Mouse (Mus musculus): ENCODE measurements around the gene Ppil4. TPM values are rescaled to one million over a fixed set of nuclear protein-coding genes. Genes with fewer than 3 reads are reported as not detected.
A peak's percentile ranks its signal among the peaks of the same experiment; 100 is the strongest.

Ppil4 gene
- polyA plus RNA-seq, 1 experiment from 2014 or later, result 38.8 TPM

- no peak overlapping the region for H3K27ac ChIP-seq (ENCODE audit: low read length)
- H3K4me1 ChIP-seq (replicated peaks; ENCODE audit: control insufficient read depth, insufficient read depth, low read length), result peaks cover 8% of the 10 kb centered on the region
- no peak overlapping the region for H3K4me2 ChIP-seq (ENCODE audit: low read depth, low read length)
- 48% methylated on average over 10 of the region's 10 CpGs for WGBS
- H3K9ac ChIP-seq (ENCODE audit: low read length), result no peak overlapping the region
- no peaks in the 10 kb centered on the region for H3K9me3 ChIP-seq (ENCODE audit: control insufficient read depth, low read length)
- H3K36me3 ChIP-seq (ENCODE audit: control insufficient read depth, insufficient read depth, low read length), result no peaks in the 10 kb centered on the region
- no peak for ATAC-seq (ENCODE audit: low read depth)
- no peak overlapping the region for H3K4me3 ChIP-seq (ENCODE audit: low read length)
- H3K27me3 ChIP-seq (ENCODE audit: control insufficient read depth, insufficient read depth, low read depth, low read length), result no peaks in the 10 kb centered on the region
Measured at GRCm38 (mm10) chr10:7834671-7835225, 42.1 kb downstream of the Ppil4 start.

- Histone ChIP-seq H3K27me3 (ENCODE audit: control insufficient read depth, insufficient read depth, low read depth, low read length) (no peaks in the 10 kb centered on the region), H3K36me3 (ENCODE audit: control insufficient read depth, insufficient read depth, low read length) (no peaks in the 10 kb centered on the region), H3K4me2 (ENCODE audit: low read depth, low read length) (no peak overlapping the region), H3K4me1 (replicated peaks; ENCODE audit: control insufficient read depth, insufficient read depth, low read length) (peaks cover 16% of the 10 kb centered on the region), H3K9me3 (ENCODE audit: control insufficient read depth, low read length) (no peaks in the 10 kb centered on the region), H3K27ac (ENCODE audit: low read length) (no peak overlapping the region), H3K4me3 (ENCODE audit: low read length) (no peak overlapping the region), H3K9ac (ENCODE audit: low read length) (no peak overlapping the region)
- 71% methylated on average over 2 of the region's 2 CpGs for WGBS
- no peak for ATAC-seq (ENCODE audit: low read depth)
Measured at GRCm38 (mm10) chr10:7836902-7837301, 44.2 kb downstream of the Ppil4 start.

GRCm38 (mm10) chr10:7837446-7837845 is 44.8 kb downstream of the Ppil4 start:
- WGBS, result 83% methylated on average over 8 of the region's 8 CpGs
- Histone ChIP-seq H3K4me1 (replicated peaks; ENCODE audit: control insufficient read depth, insufficient read depth, low read length) (peaks cover 15% of the 10 kb centered on the region), H3K9me3 (ENCODE audit: control insufficient read depth, low read length) (no peaks in the 10 kb centered on the region), H3K4me2 (ENCODE audit: low read depth, low read length) (no peak overlapping the region), H3K4me3 (ENCODE audit: low read length) (no peak overlapping the region), H3K27ac (ENCODE audit: low read length) (no peak overlapping the region), H3K36me3 (ENCODE audit: control insufficient read depth, insufficient read depth, low read length) (no peaks in the 10 kb centered on the region), H3K27me3 (ENCODE audit: control insufficient read depth, insufficient read depth, low read depth, low read length) (no peaks in the 10 kb centered on the region), H3K9ac (ENCODE audit: low read length) (no peak overlapping the region)
- no peak for ATAC-seq (ENCODE audit: low read depth)

- no peak overlapping the region for H3K9ac ChIP-seq (ENCODE audit: low read length)
- no peak overlapping the region for H3K4me2 ChIP-seq (ENCODE audit: low read depth, low read length)
- H3K4me1 ChIP-seq (replicated peaks; ENCODE audit: control insufficient read depth, insufficient read depth, low read length), result peaks cover 13% of the 10 kb centered on the region
- H3K36me3 ChIP-seq (ENCODE audit: control insufficient read depth, insufficient read depth, low read length), result no peaks in the 10 kb centered on the region
- no peaks in the 10 kb centered on the region for H3K9me3 ChIP-seq (ENCODE audit: control insufficient read depth, low read length)
- no peaks in the 10 kb centered on the region for H3K27me3 ChIP-seq (ENCODE audit: control insufficient read depth, insufficient read depth, low read depth, low read length)
- 76% methylated on average over 8 of the region's 8 CpGs for WGBS
- no peak overlapping the region for H3K27ac ChIP-seq (ENCODE audit: low read length)
- no peak for ATAC-seq (ENCODE audit: low read depth)
- no peak overlapping the region for H3K4me3 ChIP-seq (ENCODE audit: low read length)
Measured at GRCm38 (mm10) chr10:7838036-7838435, 45.3 kb downstream of the Ppil4 start.

- no peak overlapping the region for H3K4me3 ChIP-seq (ENCODE audit: low read length)
- no peaks in the 10 kb centered on the region for H3K9me3 ChIP-seq (ENCODE audit: control insufficient read depth, low read length)
- H3K4me2 ChIP-seq (ENCODE audit: low read depth, low read length), result no peak overlapping the region
- H3K36me3 ChIP-seq (ENCODE audit: control insufficient read depth, insufficient read depth, low read length), result no peaks in the 10 kb centered on the region
- ATAC-seq (ENCODE audit: low read depth), result no peak
- H3K9ac ChIP-seq (ENCODE audit: low read length), result no peak overlapping the region
- 68% methylated on average over 5 of the region's 5 CpGs for WGBS
- no peak overlapping the region for H3K27ac ChIP-seq (ENCODE audit: low read length)
- no peaks in the 10 kb centered on the region for H3K27me3 ChIP-seq (ENCODE audit: control insufficient read depth, insufficient read depth, low read depth, low read length)
- H3K4me1 ChIP-seq (replicated peaks; ENCODE audit: control insufficient read depth, insufficient read depth, low read length), result peaks cover 13% of the 10 kb centered on the region
Measured at GRCm38 (mm10) chr10:7838874-7839421, 46.3 kb downstream of the Ppil4 start.

- WGBS, result 63% methylated on average over 22 of the region's 22 CpGs
- ATAC-seq (ENCODE audit: low read depth), result no peak
- H3K4me2 ChIP-seq (ENCODE audit: low read depth, low read length), result no peak overlapping the region
- no peak overlapping the region for H3K27ac ChIP-seq (ENCODE audit: low read length)
- H3K9ac ChIP-seq (ENCODE audit: low read length), result no peak overlapping the region
- H3K4me3 ChIP-seq (ENCODE audit: low read length), result no peak overlapping the region
- no peaks in the 10 kb centered on the region for H3K27me3 ChIP-seq (ENCODE audit: control insufficient read depth, insufficient read depth, low read depth, low read length)
- H3K9me3 ChIP-seq (ENCODE audit: control insufficient read depth, low read length), result no peaks in the 10 kb centered on the region
- H3K4me1 ChIP-seq (replicated peaks; ENCODE audit: control insufficient read depth, insufficient read depth, low read length), result peaks cover 13% of the 10 kb centered on the region
- H3K36me3 ChIP-seq (ENCODE audit: control insufficient read depth, insufficient read depth, low read length), result no peaks in the 10 kb centered on the region
Measured at GRCm38 (mm10) chr10:7839551-7840352, 47.1 kb downstream of the Ppil4 start.

- Histone ChIP-seq H3K4me1 (replicated peaks; ENCODE audit: control insufficient read depth, insufficient read depth, low read length) (peaks cover 13% of the 10 kb centered on the region), H3K4me3 (ENCODE audit: low read length) (no peak overlapping the region), H3K36me3 (ENCODE audit: control insufficient read depth, insufficient read depth, low read length) (no peaks in the 10 kb centered on the region), H3K9me3 (ENCODE audit: control insufficient read depth, low read length) (no peaks in the 10 kb centered on the region), H3K4me2 (ENCODE audit: low read depth, low read length) (no peak overlapping the region), H3K27ac (ENCODE audit: low read length) (no peak overlapping the region), H3K27me3 (ENCODE audit: control insufficient read depth, insufficient read depth, low read depth, low read length) (no peaks in the 10 kb centered on the region), H3K9ac (ENCODE audit: low read length) (no peak overlapping the region)
- ATAC-seq (ENCODE audit: low read depth), result no peak
- WGBS, result 79% methylated on average over 2 of the region's 2 CpGs
Measured at GRCm38 (mm10) chr10:7840353-7840733, 47.7 kb downstream of the Ppil4 start.

- no peak overlapping the region for H3K4me3 ChIP-seq (ENCODE audit: low read length)
- no peak overlapping the region for H3K27ac ChIP-seq (ENCODE audit: low read length)
- H3K36me3 ChIP-seq (ENCODE audit: control insufficient read depth, insufficient read depth, low read length), result no peaks in the 10 kb centered on the region
- no peak for ATAC-seq (ENCODE audit: low read depth)
- H3K9ac ChIP-seq (ENCODE audit: low read length), result no peak overlapping the region
- H3K4me1 ChIP-seq (replicated peaks; ENCODE audit: control insufficient read depth, insufficient read depth, low read length), result peaks cover 13% of the 10 kb centered on the region
- H3K4me2 ChIP-seq (ENCODE audit: low read depth, low read length), result no peak overlapping the region
- H3K9me3 ChIP-seq (ENCODE audit: control insufficient read depth, low read length), result no peaks in the 10 kb centered on the region
- no peaks in the 10 kb centered on the region for H3K27me3 ChIP-seq (ENCODE audit: control insufficient read depth, insufficient read depth, low read depth, low read length)
- WGBS, result 73% methylated on average over 3 of the region's 3 CpGs
Measured at GRCm38 (mm10) chr10:7840785-7841184, 48.1 kb downstream of the Ppil4 start.

- Histone ChIP-seq H3K4me2 (ENCODE audit: low read depth, low read length) (peak overlapping the region; percentile 26; the same call in 1 of the 2 replicates), H3K4me3 (ENCODE audit: low read length) (0 out of 2 replicates have a peak overlapping the region, but pooled peaks have one; percentile 7), H3K4me1 (replicated peaks; ENCODE audit: control insufficient read depth, insufficient read depth, low read length) (peaks cover 13% of the 10 kb centered on the region), H3K9me3 (ENCODE audit: control insufficient read depth, low read length) (no peaks in the 10 kb centered on the region), H3K9ac (ENCODE audit: low read length) (0 out of 2 replicates have a peak overlapping the region, but pooled peaks have one; percentile 4), H3K27me3 (ENCODE audit: control insufficient read depth, insufficient read depth, low read depth, low read length) (no peaks in the 10 kb centered on the region), H3K27ac (ENCODE audit: low read length) (peak overlapping the region; percentile 56), H3K36me3 (ENCODE audit: control insufficient read depth, insufficient read depth, low read length) (no peaks in the 10 kb centered on the region)
- ATAC-seq (ENCODE audit: low read depth), result peak; percentile 90
- WGBS, result 26% methylated on average over 14 of the region's 14 CpGs
Measured at GRCm38 (mm10) chr10:7841571-7842080, 48.9 kb downstream of the Ppil4 start.

Data from lung, embryonic 16.5 days (tissue).